Mouse (Mus musculus) kidney, adult 2 months (tissue): ENCODE measurements at regions not wholly inside any gene's neighbourhood (a gene's known extent, or its start where the extent isn't known, plus 50 kb on each side); places are given as distances from the start of the nearest gene placed in this dataset.

Experiments used
- CTCF ChIP-seq: fragments of 200-500 bp; conservative IDR thresholded peaks from 2 replicates; pipeline ENCODE4 v1.5.1; 2011; ENCODE audit warnings: low read depth, mild to moderate bottlenecking, control low read depth, low read length, moderate library complexity, mixed read lengths; ENCODE audit not compliant: insufficient read depth, insufficient read length
- POLR2A ChIP-seq: fragments of 200-500 bp; IDR thresholded peaks from one replicate; pipeline ENCODE4 v1.6.1; 2011; ENCODE audit warnings: low read depth, low read length, control low read depth

GRCm38 (mm10) chr4:55697108-55697507 lies 164.8 kb upstream of the Klf4 start:
- no peak for TF ChIP-seq POLR2A
- no peak for TF ChIP-seq CTCF
